Mouse (Mus musculus): ENCODE measurements around the gene Zdhhc7. TPM values are rescaled to one million over a fixed set of nuclear protein-coding genes. Genes with fewer than 3 reads are reported as not detected.
A peak's percentile ranks its signal among the peaks of the same experiment; 100 is the strongest.

Zdhhc7 gene
- total RNA-seq, 2 experiments from 2014 or later, result 21.9 to 28.4 TPM

DNA sequence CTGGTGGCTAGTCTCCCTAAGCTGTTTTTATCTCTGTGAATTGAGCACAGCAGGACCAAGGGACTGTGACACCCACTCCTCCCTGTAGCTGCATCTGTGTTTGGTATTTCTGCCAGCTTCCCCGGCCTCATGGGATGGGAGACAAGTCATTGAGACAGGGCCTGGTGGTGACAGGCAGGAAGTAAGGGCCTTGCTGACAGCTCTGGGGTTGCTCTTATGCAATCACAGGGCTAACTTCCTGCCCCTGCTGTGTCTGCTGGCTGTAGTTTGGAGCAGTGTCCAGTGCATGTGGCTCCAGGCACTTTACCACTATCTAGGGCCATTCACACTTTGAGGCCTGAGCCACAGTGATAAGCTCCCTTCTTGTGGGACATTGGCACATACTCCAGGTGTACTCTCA lies 60.4 kb downstream of the Zdhhc7 start:
- intact Hi-C loops (cut with DNase I), result no loop called here
- no peak for DNase-seq

DNA sequence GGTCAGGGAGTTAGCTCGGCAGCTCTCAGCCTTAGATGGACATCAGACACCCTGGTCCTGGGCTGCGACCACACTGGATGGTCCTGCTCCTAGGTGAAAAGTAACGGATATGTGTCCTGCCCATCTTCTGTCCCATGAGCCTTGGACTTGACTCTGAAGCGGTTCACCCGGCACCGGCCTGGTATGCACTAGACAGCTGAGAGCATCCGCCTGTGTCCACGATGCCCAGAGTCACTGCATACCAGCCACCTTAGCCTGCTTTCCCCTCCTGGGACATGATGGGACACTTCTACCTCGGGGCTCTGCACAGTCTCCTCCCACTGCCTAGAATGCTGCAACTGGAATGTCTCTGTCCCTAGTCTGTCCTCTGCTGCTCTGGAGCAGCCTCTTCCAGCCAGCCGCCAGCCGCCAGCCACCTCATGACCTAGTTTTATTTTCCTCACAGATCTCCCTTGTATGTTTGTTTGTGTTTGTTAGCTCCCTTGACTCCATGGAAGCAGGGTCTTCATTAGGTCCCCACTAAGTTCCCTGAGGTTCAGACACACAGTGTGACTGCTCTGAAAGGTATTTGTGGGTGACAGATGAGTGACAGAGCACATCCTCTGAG lies 61.9 kb downstream of the Zdhhc7 start:
- intact Hi-C loops (cut with DNase I), result no loop called here
- no peak for DNase-seq

DNA sequence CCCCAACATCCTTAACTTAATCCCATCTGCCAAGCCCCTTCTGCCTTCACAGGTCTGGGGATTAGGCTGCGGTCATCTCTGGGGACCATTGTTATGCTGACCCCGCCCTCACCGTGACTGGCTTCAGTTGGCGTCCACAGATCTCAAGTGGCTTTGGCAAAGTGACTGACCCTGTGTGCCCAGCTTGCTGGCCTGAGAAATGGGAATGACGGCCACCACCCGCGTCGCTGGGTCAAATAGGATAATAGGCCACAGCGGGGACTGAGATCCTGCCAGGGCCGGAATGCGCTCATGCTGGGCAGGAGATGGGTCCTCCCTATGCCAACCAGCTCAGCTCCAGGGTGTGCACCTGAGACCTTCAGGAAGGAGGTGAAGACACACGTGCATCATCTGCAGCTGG lies 62.5 kb downstream of the Zdhhc7 start:
- no peak for DNase-seq
- intact Hi-C loops (cut with DNase I), result no loop called here

DNA sequence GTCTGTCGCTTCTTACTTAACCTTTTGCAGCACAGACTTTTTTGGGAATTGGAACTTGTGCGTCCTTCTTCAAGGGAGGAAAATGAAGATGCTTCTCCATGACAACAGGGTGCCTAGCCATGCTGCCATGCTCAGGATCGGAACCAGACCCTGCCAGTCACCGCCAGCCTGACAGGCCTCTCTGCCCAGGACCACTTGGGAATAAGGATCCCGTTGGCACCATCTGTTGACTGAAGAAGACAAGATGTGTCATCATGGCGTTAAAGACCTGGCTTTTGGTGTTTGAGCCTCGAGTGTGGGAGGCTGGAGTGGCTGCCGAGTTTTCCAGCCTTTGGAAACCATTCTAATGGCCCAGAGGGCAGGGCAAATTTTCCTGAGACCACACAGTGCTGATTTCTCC lies 63.7 kb downstream of the Zdhhc7 start:
- DNase-seq, result no peak
- intact Hi-C loops (cut with DNase I), result no loop called here

DNA sequence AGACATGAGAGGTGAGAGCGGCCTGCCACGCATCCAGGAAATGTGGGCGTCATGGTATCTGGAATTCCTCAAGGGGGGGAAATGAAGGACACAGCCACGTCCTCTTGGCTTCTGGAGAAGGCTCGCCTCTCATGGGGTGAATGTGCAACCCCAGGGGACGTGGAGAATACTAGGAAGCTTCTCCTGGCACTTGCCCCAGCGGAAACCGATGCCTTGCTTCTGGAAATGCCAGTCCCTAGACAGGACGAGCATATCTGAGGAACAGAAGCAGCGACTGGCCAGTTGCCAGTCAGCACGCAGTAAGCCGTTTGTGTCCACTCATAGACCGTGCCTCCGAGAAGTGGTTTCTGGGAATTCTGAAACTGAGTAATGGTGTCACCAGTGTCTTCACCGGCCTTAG lies 64.1 kb downstream of the Zdhhc7 start:
- DNase-seq, result no peak
- intact Hi-C loops (cut with DNase I), result no loop called here

DNA sequence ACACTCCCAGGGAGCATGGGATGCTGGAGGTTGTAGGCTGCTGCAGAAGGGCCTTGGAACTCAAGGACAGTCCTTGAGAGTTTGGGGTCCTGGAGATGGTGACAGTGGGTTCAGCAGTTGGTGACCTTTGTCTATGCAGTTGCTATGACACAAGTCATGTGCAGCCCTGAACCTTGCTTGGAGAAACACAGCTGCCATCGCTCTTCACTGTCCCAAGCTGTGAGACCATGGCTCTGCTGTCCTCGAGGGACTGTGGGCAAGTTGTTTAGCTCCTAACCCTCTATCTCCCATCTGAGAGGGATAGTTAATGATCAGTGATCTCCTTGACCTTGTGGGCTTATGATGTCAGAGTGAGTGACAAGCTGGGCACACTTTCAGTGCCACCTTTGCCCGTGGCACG lies 64.7 kb downstream of the Zdhhc7 start:
- intact Hi-C loops (cut with DNase I), result no loop called here

DNA sequence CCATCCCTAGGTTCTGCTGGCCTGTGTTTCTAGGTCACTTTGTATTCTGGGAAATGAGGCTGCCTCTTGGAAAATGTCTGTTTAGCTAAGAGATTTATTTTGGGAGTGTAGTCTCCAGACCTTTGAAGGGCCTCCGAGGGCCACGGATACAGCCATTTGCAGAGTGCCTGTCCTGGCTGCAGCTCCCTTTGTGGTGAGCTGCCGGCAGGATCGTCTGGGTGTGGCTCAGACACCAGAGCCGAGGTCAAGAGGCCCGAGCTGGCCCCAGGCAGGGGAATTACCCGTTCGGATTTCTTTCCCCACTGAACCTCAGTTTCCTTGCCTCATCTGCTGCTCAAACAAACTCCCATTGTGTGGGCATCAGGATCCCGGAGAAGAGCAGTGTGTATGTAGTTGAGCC lies 65.2 kb downstream of the Zdhhc7 start:
- intact Hi-C loops (cut with DNase I), result no loop called here
- peak in 1 of 2 experiments; percentile 40 for DNase-seq

More for the DNA sequence above, 64.7 kb downstream of the Zdhhc7 start:
- no peak for DNase-seq

DNA sequence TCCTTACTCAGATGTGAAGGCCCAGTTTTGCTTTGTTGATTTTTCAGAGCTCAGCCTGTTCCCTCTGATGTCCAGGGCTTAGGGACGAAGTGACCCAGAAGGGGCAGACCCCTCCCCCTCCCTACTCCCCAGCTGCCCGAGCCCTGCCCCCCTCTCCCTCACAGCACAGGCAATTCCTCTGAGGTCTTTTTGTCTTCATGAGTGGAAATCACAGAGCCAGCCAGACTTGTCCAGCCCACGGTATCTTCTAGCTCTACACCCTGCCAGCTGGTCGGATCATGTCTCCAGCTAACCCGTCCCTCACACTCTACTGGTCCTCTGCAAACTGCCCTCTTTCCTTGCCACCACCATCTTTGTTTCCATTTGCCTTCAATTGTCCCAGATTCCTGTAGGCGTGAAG lies 66.8 kb downstream of the Zdhhc7 start:
- no peak for DNase-seq
- intact Hi-C loops (cut with DNase I), result no loop called here

DNA sequence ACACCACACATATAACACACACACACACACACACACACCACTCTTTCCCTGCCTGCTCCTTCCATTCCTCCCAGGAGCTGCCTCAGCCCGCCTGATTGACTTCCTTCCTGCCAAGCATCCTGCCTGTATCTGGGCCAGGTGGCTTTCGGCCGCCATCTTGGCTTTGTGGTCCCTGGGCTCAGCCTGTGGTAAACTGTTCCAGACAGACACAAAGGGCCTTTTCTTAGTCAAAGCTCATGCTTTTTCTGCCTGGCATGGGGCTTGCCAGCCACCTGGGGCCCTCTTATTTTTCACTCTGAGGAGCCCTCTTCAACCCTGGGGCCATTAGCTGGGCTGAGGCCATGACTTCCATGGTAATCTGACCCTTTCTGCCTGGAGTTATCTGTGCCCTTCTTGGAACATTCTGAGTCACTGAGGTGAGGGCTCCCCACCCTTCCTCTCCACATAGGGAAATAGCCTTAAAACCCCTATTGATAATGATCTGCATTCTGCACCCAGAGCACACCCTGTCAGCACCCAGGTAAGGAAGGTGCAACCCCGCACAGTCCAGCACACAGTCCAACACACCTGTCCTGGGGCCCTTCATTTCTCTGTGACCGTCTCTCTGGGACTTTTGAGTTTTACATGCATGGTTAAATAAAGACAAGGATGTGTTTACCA lies 68.6 kb downstream of the Zdhhc7 start:
- intact Hi-C loops (cut with DNase I), result no loop called here

More for the DNA sequence above, 68.6 kb downstream of the Zdhhc7 start:
- no peak for DNase-seq

Other genes with a start within 250 kb of the Zdhhc7 start
- gene Klhl36, start 239.2 kb downstream of the Zdhhc7 start, total RNA-seq (2021), result 1 to 10 TPM; 1.0 to 1.4 TPM
- gene Usp10, start 191.1 kb downstream of the Zdhhc7 start, total RNA-seq (2021), result 10 to 100 TPM; 51.0 to 57.1 TPM
- gene Gm20388, start 190.6 kb downstream of the Zdhhc7 start, total RNA-seq (2021), result 1 to 10 TPM; 6.8 to 7.8 TPM
- gene Crispld2, start 109.0 kb downstream of the Zdhhc7 start, total RNA-seq (2021), result 10 to 100 TPM in 1 of 2 experiments, 1 to 10 TPM in 1; 8.1 to 12.3 TPM
- gene 6430548M08Rik, start 12.7 kb upstream of the Zdhhc7 start, total RNA-seq (2021), result 10 to 100 TPM; 29.0 to 41.6 TPM
- not detected for gene Fam92b, start 76.0 kb upstream of the Zdhhc7 start, total RNA-seq (2021)
- 10 to 100 TPM; 28.9 to 30.8 TPM for gene Gse1, start 127.0 kb upstream of the Zdhhc7 start, total RNA-seq (2021)

Data from gastrocnemius, postnatal 36 days (tissue).